Mouse (Mus musculus) stomach, embryonic 16.5 days (tissue): ENCODE results near the gene Krt15. TPM values are rescaled to one million over a fixed set of nuclear protein-coding genes. Genes with fewer than 3 reads are reported as not detected.

Experiments used
- ATAC-seq: fragments of 200-750 bp; cut with Nextera tagmentation; 2 replicates; pipeline ENCODE4 v1.8.0; 2017; ENCODE audit warnings: moderate number of reproducible peaks, moderate TSS enrichment; ENCODE audit not compliant: insufficient read depth, low FRiP score
- H3K27ac ChIP-seq: fragments of 300-500 bp; sonication (generic); 2 replicates; pipeline ENCODE4 v1.5.1; 2014; ENCODE audit warnings: low read length
- H3K27me3 ChIP-seq: fragments of 300-500 bp; sonication (generic); 2 replicates; pipeline ENCODE4 v1.6.1; 2014; ENCODE audit warnings: low read length, control low read depth, mixed read lengths; ENCODE audit not compliant: control insufficient read depth, insufficient read depth
- H3K36me3 ChIP-seq: fragments of 300-500 bp; sonication (generic); 2 replicates; pipeline ENCODE4 v1.6.1; 2014; ENCODE audit warnings: low read length; ENCODE audit not compliant: control insufficient read depth, insufficient read depth
- H3K4me1 ChIP-seq: fragments of 300-500 bp; sonication (generic); 2 replicates; pipeline ENCODE4 v1.6.1; 2014; ENCODE audit warnings: low read length, control low read depth, mixed read lengths; ENCODE audit not compliant: control insufficient read depth, insufficient read depth
- H3K4me2 ChIP-seq: fragments of 300-500 bp; sonication (generic); 2 replicates; pipeline ENCODE4 v1.6.1; 2014; ENCODE audit warnings: low read depth, low read length, mixed read lengths
- H3K4me3 ChIP-seq: fragments of 300-500 bp; sonication (generic); replicated peaks from 2 replicates; pipeline ENCODE4 v1.5.1; 2014; ENCODE audit warnings: mild to moderate bottlenecking, low read length
- H3K9ac ChIP-seq: fragments of 300-500 bp; sonication (generic); 2 replicates; pipeline ENCODE4 v1.6.1; 2014; ENCODE audit warnings: low read length
- H3K9me3 ChIP-seq: fragments of 300-500 bp; sonication (generic); replicated peaks from 2 replicates; pipeline ENCODE4 v1.6.1; 2016; ENCODE audit warnings: low read length, control low read depth; ENCODE audit not compliant: control insufficient read depth
- WGBS: fragments of 180-500 bp; shearing (Covaris S2); extraction: QIAGEN DNeasy Blood & Tissue Kit; methylation state at CpG from one replicate; pipeline ENCODE4 v1.1.7; 2014; 5-methylcytosine and 5-hydroxymethylcytosine counted together
- polyA plus RNA-seq: library from polyadenylated mRNA; unstranded; fragments of >200 nt; fragmentation: Nextera tagmentation; extraction: Ambion mirVana; gene quantifications from 2 replicates; pipeline ENCODE4 v1.2.1, GENCODE M21; 2015

Gene Krt15
- polyA plus RNA-seq, 1 experiment from 2014 or later, result 1,477 TPM

DNA sequence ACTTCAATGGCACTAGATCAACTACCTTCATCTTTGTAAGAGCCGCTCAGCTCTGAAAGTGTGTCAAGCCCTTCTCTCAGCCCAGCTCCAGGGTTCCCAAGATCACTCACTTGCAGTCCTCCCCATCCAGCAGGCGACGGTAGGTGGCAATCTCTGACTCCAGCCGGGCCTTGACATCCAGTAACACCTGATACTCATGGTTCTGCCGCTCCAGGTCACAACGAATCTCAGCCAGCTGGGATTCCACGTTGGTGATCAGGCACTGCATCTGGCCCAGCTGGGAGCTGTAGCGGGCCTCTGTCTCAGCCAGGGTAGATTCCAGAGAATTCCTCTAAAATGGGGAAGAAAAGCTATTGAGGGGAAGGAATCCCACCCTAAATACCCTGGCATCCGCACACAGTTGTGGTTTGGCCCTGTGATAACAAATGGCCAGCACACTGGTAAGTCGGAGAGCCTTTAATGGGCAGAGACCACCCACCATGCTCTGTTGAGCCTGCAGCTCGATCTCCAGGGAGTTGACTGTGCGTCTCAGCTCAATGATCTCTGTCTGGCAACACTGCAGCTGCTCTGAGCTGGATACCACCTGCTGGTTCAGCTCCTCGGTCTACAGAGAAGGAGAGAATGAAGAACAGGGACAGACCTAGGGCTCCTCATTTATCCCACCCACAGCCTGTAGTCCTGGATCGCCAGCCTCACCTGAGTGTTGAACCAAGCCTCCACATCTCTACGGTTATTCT is 32.9 kb downstream of the Krt15 start:
- peaks cover 3% of the 10 kb centered on the region; the same call in 1 of the 2 replicates for H3K4me1 ChIP-seq
- no peaks in the 10 kb centered on the region for H3K36me3 ChIP-seq
- H3K27ac ChIP-seq, result no peak overlapping the region; the same call in 1 of the 2 replicates
- ATAC-seq, result no peak
- H3K4me2 ChIP-seq, result no peak overlapping the region
- no peaks in the 10 kb centered on the region for H3K27me3 ChIP-seq
- H3K9ac ChIP-seq, result no peak overlapping the region
- 61% methylated on average over 15 of the region's 15 CpGs for WGBS
- H3K4me3 ChIP-seq, result no peak overlapping the region
- no peaks in the 10 kb centered on the region for H3K9me3 ChIP-seq

DNA sequence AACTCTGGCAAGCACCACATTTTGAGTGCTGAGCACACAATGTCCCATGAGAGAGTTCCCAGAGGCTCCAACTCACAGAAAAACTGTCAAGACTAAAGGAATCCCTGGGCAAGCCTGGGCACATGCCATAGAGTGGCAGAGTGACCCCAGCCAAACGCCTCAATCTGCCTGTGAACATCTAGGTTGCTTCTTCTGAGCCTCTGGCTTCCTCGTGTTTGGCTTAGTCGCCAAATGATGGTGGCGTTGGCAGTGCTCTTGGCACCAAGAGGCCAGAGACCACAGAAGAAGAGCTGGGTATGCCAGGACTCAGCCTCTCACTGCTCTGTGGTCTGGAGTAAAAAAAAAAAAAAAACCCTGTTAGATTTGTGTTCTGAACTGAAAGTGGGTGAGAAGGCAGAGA is 35.3 kb downstream of the Krt15 start:
- no peaks in the 10 kb centered on the region for H3K9me3 ChIP-seq
- H3K36me3 ChIP-seq, result no peaks in the 10 kb centered on the region
- 80% methylated on average over 4 of the region's 4 CpGs for WGBS
- H3K4me3 ChIP-seq, result no peak overlapping the region
- peak overlapping the region; percentile 31 for H3K27ac ChIP-seq
- no peak overlapping the region for H3K9ac ChIP-seq
- H3K4me1 ChIP-seq, result peaks cover 5% of the 10 kb centered on the region; the same call in 1 of the 2 replicates
- no peak for ATAC-seq
- H3K4me2 ChIP-seq, result no peak overlapping the region
- H3K27me3 ChIP-seq, result no peaks in the 10 kb centered on the region

- Histone ChIP-seq H3K36me3 (no peaks in the 10 kb centered on the region), H3K27ac (peak overlapping the region; percentile 38), H3K4me3 (no peak overlapping the region), H3K9me3 (no peaks in the 10 kb centered on the region), H3K4me2 (no peak overlapping the region), H3K27me3 (no peaks in the 10 kb centered on the region), H3K4me1 (peaks cover 5% of the 10 kb centered on the region; the same call in 1 of the 2 replicates), H3K9ac (no peak overlapping the region)
- 55% methylated on average over 9 of the region's 9 CpGs for WGBS
- peak; percentile 12; the same call in 1 of the 2 replicates for ATAC-seq
Measured at GRCm38 (mm10) chr11:100097819-100098218, 37.9 kb downstream of the Krt15 start.

DNA sequence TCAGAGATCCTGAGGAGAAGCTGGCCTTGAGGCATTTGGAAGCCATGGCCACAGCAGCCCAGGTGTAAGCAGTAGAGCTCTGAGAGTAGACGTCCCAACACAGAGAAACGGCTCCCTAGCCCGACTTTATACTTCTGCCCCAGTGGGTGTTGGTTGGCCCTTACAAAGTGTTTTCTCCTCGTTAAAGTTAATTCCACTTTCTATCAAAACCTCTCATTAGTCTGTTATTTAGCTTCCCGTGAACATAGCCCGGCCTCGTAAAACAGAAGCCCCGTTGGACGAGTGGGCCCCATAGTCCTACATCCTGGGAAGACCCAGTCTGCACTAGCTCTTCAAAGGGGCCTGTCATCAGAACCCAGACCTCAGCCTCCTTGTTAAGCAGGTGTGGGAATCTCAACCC is 39.6 kb downstream of the Krt15 start, which contains the start of gene Krt35:
Gene Krt35, minus strand, starts transcription at position 101 of the 400 bp plus-strand sequence.
- Histone ChIP-seq H3K4me1 (peaks cover 5% of the 10 kb centered on the region; the same call in 1 of the 2 replicates), H3K9me3 (no peaks in the 10 kb centered on the region), H3K9ac (no peak within 1 kb of the TSS), H3K27me3 (no peaks in the 10 kb centered on the region), H3K27ac (no peak within 1 kb of the TSS; the same call in 1 of the 2 replicates), H3K4me3 (no peak within 1 kb of the TSS), H3K4me2 (no peak within 1 kb of the TSS), H3K36me3 (no peaks in the 10 kb centered on the region)
- 88% methylated on average over 9 of the region's 9 CpGs for WGBS
- no peak for ATAC-seq

- no peaks in the 10 kb centered on the region for H3K36me3 ChIP-seq
- ATAC-seq, result no peak
- 61% methylated on average over 7 of the region's 7 CpGs for WGBS
- H3K4me1 ChIP-seq, result no peaks in the 10 kb centered on the region
- H3K4me3 ChIP-seq, result no peak overlapping the region
- H3K27ac ChIP-seq, result no peak overlapping the region
- H3K9me3 ChIP-seq, result no peaks in the 10 kb centered on the region
- H3K9ac ChIP-seq, result no peak overlapping the region
- no peaks in the 10 kb centered on the region for H3K27me3 ChIP-seq
- no peak overlapping the region for H3K4me2 ChIP-seq
Measured at GRCm38 (mm10) chr11:100088378-100089025, 47.2 kb downstream of the Krt15 start.

DNA sequence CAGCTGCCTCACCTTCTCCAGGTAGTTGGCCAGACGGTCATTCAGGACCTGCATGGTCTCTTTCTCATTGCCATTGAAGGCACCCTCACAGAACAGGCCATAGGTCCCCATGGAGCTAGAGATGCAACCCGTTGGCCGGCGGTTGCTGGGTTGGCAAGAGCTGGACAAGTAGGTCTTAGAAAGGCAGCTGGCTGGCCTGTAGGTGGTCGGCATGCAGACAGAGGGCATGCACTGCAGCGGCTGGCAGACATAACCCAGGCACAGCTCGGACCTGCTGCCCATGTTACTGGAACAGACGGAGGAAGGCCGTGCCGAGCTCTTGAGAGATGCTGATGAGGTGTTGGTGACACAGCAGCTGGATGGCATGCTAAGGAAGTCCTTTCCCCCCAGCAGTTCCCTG is 47.9 kb downstream of the Krt15 start, which contains the start of gene Krt32:
Gene Krt32, minus strand, starts transcription at position 366 of the 400 bp plus-strand sequence.
- no peak for ATAC-seq
- no peak within 1 kb of the TSS for H3K27ac ChIP-seq
- WGBS, result 94% methylated on average over 10 of the region's 10 CpGs

More for the DNA sequence above, 47.9 kb downstream of the Krt15 start, which contains the start of gene Krt32:
- Histone ChIP-seq H3K27me3 (no peaks in the 10 kb centered on the region), H3K4me2 (no peak within 1 kb of the TSS), H3K4me1 (no peaks in the 10 kb centered on the region), H3K9ac (no peak within 1 kb of the TSS), H3K9me3 (no peaks in the 10 kb centered on the region), H3K36me3 (no peaks in the 10 kb centered on the region), H3K4me3 (no peak within 1 kb of the TSS)

Other genes with a start within 250 kb of the Krt15 start
- gene Krtap31-1, start 228.0 kb downstream of the Krt15 start, polyA plus RNA-seq, result not detected in 2 replicates
- gene Gm11565, start 221.2 kb downstream of the Krt15 start, polyA plus RNA-seq, result not detected in 2 replicates
- not detected in 2 replicates for gene Krtap31-2, start 199.6 kb downstream of the Krt15 start, polyA plus RNA-seq
- not detected in 2 replicates for gene Krtap9-5, start 187.5 kb downstream of the Krt15 start, polyA plus RNA-seq
- not detected in 2 replicates for gene Krtap29-1, start 156.9 kb downstream of the Krt15 start, polyA plus RNA-seq
- gene Krtap16-1, start 149.3 kb downstream of the Krt15 start, polyA plus RNA-seq, result not detected in 2 replicates
- gene Krtap17-1, start 141.9 kb downstream of the Krt15 start, polyA plus RNA-seq, result not detected in 2 replicates
- gene Krt33a, start 119.7 kb downstream of the Krt15 start, polyA plus RNA-seq, result 0.23 and 0.34 TPM in 2 replicates
- gene Krt33b, start 106.1 kb downstream of the Krt15 start, polyA plus RNA-seq, result 0.30 TPM in 1 of 2 replicates, not detected in the other
- 3.2 and 4.2 TPM in 2 replicates for gene Krt34, start 94.4 kb downstream of the Krt15 start, polyA plus RNA-seq
- 0.74 and 0.81 TPM in 2 replicates for gene Krt31, start 85.4 kb downstream of the Krt15 start, polyA plus RNA-seq
- gene Krt32, start 47.7 kb downstream of the Krt15 start, polyA plus RNA-seq, result 0.24 and 0.40 TPM in 2 replicates
- gene Krt35, start 39.7 kb downstream of the Krt15 start, polyA plus RNA-seq, result 0.76 and 1.5 TPM in 2 replicates
- 0.44 and 0.75 TPM in 2 replicates for gene Krt36, start 30.3 kb downstream of the Krt15 start, polyA plus RNA-seq
- gene Krt13, start 14.4 kb downstream of the Krt15 start, polyA plus RNA-seq, result 1,856 and 2,859 TPM in 2 replicates
- 1,141 and 1,514 TPM in 2 replicates for gene Krt19, start 12.7 kb upstream of the Krt15 start, polyA plus RNA-seq
- gene Krt9, start 57.3 kb upstream of the Krt15 start, polyA plus RNA-seq, result not detected in 2 replicates
- 46.4 and 67.1 TPM in 2 replicates for gene Krt14, start 71.6 kb upstream of the Krt15 start, polyA plus RNA-seq
- gene Krt16, start 113.0 kb upstream of the Krt15 start, polyA plus RNA-seq, result 1.6 and 2.2 TPM in 2 replicates
- gene Krt17, start 125.1 kb upstream of the Krt15 start, polyA plus RNA-seq, result 34.0 and 45.6 TPM in 2 replicates
- gene Krt42, start 133.9 kb upstream of the Krt15 start, polyA plus RNA-seq, result not detected in 2 replicates
- 1,614 and 1,638 TPM in 2 replicates for gene Eif1, start 184.0 kb upstream of the Krt15 start, polyA plus RNA-seq
- 10.8 and 13.3 TPM in 2 replicates for gene Gast, start 198.5 kb upstream of the Krt15 start, polyA plus RNA-seq
- gene Hap1, start 220.2 kb upstream of the Krt15 start, polyA plus RNA-seq, result 13.2 and 13.5 TPM in 2 replicates